21 mouse cellular contexts compared by ENCODE assay signal in the genomic region with DNA sequence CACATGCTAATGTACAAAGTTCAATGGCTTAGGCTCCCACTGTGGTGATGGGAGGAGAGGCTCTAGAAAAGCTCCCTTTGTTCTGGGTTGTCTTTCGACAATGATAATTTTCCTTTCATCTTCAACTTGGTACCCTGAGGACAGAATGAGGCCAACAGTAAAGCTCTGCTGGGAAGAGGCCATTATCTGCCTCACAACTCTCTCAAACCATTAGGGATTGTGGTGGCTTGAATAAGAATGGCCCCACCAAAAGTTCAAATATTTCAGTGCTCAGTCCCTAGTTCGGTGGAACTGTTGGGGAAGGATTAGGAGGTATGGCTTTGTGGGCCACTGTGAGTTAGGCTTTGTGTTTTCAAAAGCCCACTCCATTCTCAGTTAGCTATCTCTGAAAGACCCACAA. TPM values are rescaled to one million over a fixed set of nuclear protein-coding genes. Genes with fewer than 3 reads are reported as not detected.
"Had no signal": no experiment of that assay in that cellular context is flagged by ENCODE, and none has a peak within 500 bp of the region (broad histone marks: within the 10 kb centered on the region; RNA-seq: fewer than 3 reads in every experiment).

No protein-coding gene starts in this region.

- H3K4me2 ChIP-seq: limb, embryonic 12.5 days; liver, embryonic 13.5 days; lung, embryonic 15.5 days; stomach, embryonic 15.5 days had no signal

- DNase-seq: kidney, adult 8-10 months; kidney, postnatal 25 days; layer of hippocampus, adult 9-11 months; liver; liver, embryonic 13.5 days; liver, postnatal 0 days; lung, postnatal 14 days; retina, postnatal 1 day; right cerebral cortex, postnatal 4 days; thymus, adult 2 months; thymus, postnatal 25 days had no signal

- H3K36me3 ChIP-seq: limb, embryonic 12.5 days; liver, embryonic 13.5 days; lung, embryonic 15.5 days; stomach, embryonic 15.5 days had no signal

- ATAC-seq: intestine, postnatal 0 days; liver, postnatal 0 days had no signal

- H3K4me3 ChIP-seq: limb, embryonic 12.5 days; liver, embryonic 13.5 days; lung, embryonic 15.5 days; megakaryocyte, embryonic 14.5 days; stomach, embryonic 15.5 days had no signal

- H3K9ac ChIP-seq: limb, embryonic 12.5 days; liver, embryonic 13.5 days; liver, postnatal 0 days; lung, embryonic 15.5 days; stomach, embryonic 15.5 days had no signal

- H3K9me3 ChIP-seq: limb, embryonic 12.5 days; liver, embryonic 13.5 days; lung, embryonic 15.5 days; stomach, embryonic 15.5 days had no signal

- H3K27me3 ChIP-seq: limb, embryonic 12.5 days; liver, embryonic 13.5 days; lung, embryonic 15.5 days; megakaryocyte, embryonic 14.5 days; stomach, embryonic 15.5 days had no signal

- H3K4me1 ChIP-seq: limb, embryonic 12.5 days; liver, embryonic 13.5 days; lung, embryonic 15.5 days; megakaryocyte, embryonic 14.5 days; stomach, embryonic 15.5 days had no signal

- H3K27ac ChIP-seq: limb, embryonic 12.5 days; liver, embryonic 13.5 days; lung, embryonic 15.5 days; macrophage; stomach, embryonic 15.5 days had no signal

RNA-seq across cellular contexts. Expression of a gene that starts 52.4 kb away (rescaled TPM):
- total RNA-seq: monocyte, adult 5-6 weeks had no signal
- polyA plus RNA-seq: limb, embryonic 12.5 days; liver, embryonic 13.5 days; liver, postnatal 0 days; macrophage; spleen, adult 2 months; testis, adult 2 months; thymus, adult 2 months; urinary bladder, adult 2 months had no signal
